Mouse (Mus musculus) cerebellum, adult 2 months (tissue): Measurements from ENCODE around the gene Rhbdl2. TPM values are rescaled to one million over a fixed set of nuclear protein-coding genes. Genes with fewer than 3 reads are reported as not detected.

ENCODE experiments used
- DNase-seq, 2 experiments: peaks; one replicate each; pipeline ENCODE4 v3.0.0; 2021
- H3K27ac ChIP-seq: fragments of 200-500 bp; 2 replicates; pipeline ENCODE4 v1.5.1; 2012; ENCODE audit warnings: low read length, control low read depth, inconsistent platforms; ENCODE audit not compliant: insufficient read depth
- H3K27me3 ChIP-seq: fragments of 200-500 bp; 2 replicates; pipeline ENCODE4 v1.6.1; 2012; ENCODE audit warnings: inconsistent platforms, mild to moderate bottlenecking, low read length, moderate library complexity; ENCODE audit not compliant: control insufficient read depth, insufficient read depth
- H3K4me1 ChIP-seq: fragments of 200-500 bp; 2 replicates; pipeline ENCODE4 v1.6.1; 2011; ENCODE audit warnings: low read length; ENCODE audit not compliant: control insufficient read depth, insufficient read depth
- H3K4me3 ChIP-seq: fragments of 200-500 bp; replicated peaks from 2 replicates; pipeline ENCODE3; 2011; ENCODE audit warnings: mild to moderate bottlenecking, low read depth, low read length, control low read depth; ENCODE audit not compliant: insufficient read depth
- CTCF ChIP-seq: fragments of 200-500 bp; IDR thresholded peaks from 2 replicates; pipeline ENCODE4 v1.5.1; 2011; ENCODE audit warnings: low read depth, mild to moderate bottlenecking, control low read depth, low read length, moderate library complexity, borderline replicate concordance; ENCODE audit not compliant: insufficient read depth
- POLR2A ChIP-seq: fragments of 200-500 bp; IDR thresholded peaks from 2 replicates; pipeline ENCODE4 v1.6.1; 2011; ENCODE audit warnings: low read length, control low read depth, borderline replicate concordance; ENCODE audit not compliant: insufficient read depth
- WGBS: fragments of 180-500 bp; shearing (Covaris S2); methylation state at CpG from one replicate; pipeline ENCODE4 v1.1.7; 2018; 5-methylcytosine and 5-hydroxymethylcytosine counted together
- polyA plus RNA-seq: library from polyadenylated mRNA; depleted of rRNA; stranded (reverse); fragments of >200 nt; gene quantifications from 2 replicates; pipeline ENCODE4 v1.2.3, GENCODE M21; 2012

The Rhbdl2 gene
- polyA plus RNA-seq, 1 experiment, result 1.8 TPM

DNA sequence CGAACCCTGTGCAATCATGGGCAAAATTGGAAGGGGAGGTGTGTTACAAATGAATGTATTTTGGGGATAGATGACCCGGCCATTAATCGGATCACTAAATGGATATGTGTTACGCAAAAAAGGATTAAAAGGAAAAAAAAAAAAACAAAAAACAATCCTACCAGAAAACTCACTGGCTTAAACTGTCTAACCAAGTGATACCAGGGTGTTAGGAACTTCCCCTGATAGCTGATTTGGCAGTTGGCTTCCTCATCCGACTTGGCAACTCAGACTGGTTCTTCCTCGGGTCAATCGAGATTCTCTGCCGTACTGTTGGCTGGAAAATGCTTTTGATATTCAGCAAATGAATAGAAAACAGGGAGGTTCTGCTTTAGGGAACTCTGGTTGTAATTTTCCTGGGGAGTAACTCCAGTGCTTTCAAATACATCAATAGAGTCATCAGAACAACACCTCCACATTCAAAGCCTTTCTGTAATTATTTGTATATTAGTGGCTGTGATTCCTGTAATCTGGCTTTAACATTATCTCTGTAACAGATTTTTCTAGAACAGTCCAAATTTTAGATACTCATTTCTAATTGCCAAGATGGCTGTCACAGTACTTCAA is 36.9 kb upstream of the Rhbdl2 start:
- under 1% methylated on average over 8 of the region's 8 CpGs for WGBS
- peak; percentile 34 to 61 for DNase-seq
- TF ChIP-seq CTCF, result no peak
- no peak for TF ChIP-seq POLR2A
- no peaks in the 10 kb centered on the region; the same call in 1 of the 2 replicates for H3K4me1 ChIP-seq
- H3K27me3 ChIP-seq, result no peaks in the 10 kb centered on the region
- H3K4me3 ChIP-seq, result peak overlapping the region; percentile 85
- H3K27ac ChIP-seq, result peak overlapping the region; percentile 5; the same call in 1 of the 2 replicates

- Histone ChIP-seq H3K4me1 (no peaks in the 10 kb centered on the region), H3K27me3 (no peaks in the 10 kb centered on the region), H3K27ac (no peak overlapping the region), H3K4me3 (no peak overlapping the region)
- TF ChIP-seq POLR2A (no peak), CTCF (peak; percentile 34; the same call in 1 of the 2 replicates)
- DNase-seq, result peak in 1 of 2 experiments; percentile 15
- 52% methylated on average over 4 of the region's 4 CpGs for WGBS
These were observed 29.4 kb upstream of the Rhbdl2 start for GRCm38 (mm10) chr4:123758306-123758705.

DNA sequence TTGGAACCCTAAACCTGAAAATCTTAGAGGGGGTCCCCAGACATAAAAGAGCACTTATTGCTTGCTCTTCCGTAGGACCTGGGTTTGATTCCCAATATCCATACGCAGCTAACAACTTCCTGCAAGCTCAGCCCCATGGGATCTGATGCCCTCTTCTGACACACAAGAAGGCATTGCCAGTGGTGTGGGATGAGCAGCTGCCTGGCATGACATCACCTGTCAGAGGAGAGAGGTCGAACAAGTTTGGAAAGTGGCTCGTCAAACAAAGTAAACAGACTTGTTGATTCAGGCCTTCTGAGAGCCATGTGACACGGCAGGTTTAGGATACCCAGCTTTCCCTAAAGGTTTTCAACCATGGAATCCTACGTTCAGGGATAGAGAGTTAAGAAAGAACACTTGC is 22.6 kb upstream of the Rhbdl2 start:
- Histone ChIP-seq H3K4me3 (no peak overlapping the region), H3K27ac (no peak overlapping the region), H3K4me1 (no peaks in the 10 kb centered on the region), H3K27me3 (no peaks in the 10 kb centered on the region)
- WGBS, result 80% methylated on average over 6 of the region's 6 CpGs
- no peak for DNase-seq
- TF ChIP-seq CTCF (no peak), POLR2A (no peak)

- Histone ChIP-seq H3K4me3 (no peak overlapping the region), H3K27me3 (no peaks in the 10 kb centered on the region), H3K4me1 (no peaks in the 10 kb centered on the region), H3K27ac (no peak overlapping the region)
- WGBS, result 78% methylated on average over 3 of the region's 3 CpGs
- TF ChIP-seq CTCF (no peak), POLR2A (no peak)
- no peak for DNase-seq
These were observed 19.9 kb upstream of the Rhbdl2 start for GRCm38 (mm10) chr4:123767807-123768206.

GRCm38 (mm10) chr4:123768234-123768633 is 19.4 kb upstream of the Rhbdl2 start:
- Histone ChIP-seq H3K4me3 (no peak overlapping the region), H3K4me1 (no peaks in the 10 kb centered on the region), H3K27ac (no peak overlapping the region), H3K27me3 (no peaks in the 10 kb centered on the region)
- 73% methylated on average over 4 of the region's 4 CpGs for WGBS
- TF ChIP-seq POLR2A (no peak), CTCF (no peak)
- no peak for DNase-seq

DNA sequence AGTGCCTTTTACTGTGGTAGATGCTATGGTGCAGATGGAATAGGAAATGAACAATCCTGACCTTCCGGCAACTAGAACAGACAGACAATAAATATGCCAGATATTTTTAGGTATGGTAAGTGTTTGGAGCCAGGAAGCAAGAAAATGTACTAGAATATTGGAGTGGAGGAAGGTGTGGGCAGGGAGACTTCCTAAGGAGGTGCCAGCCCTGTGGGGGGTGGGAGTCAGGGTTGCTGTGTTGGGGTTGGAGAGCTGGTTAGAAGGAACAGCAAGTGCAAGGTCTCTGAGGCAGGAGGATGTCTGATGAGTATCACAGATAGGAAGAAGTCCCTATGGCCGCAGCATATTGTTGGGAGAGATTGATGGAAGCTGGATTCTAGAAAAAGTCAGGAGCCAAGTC is 5.0 kb downstream of the Rhbdl2 start:
- no peak for TF ChIP-seq POLR2A
- TF ChIP-seq CTCF, result no peak
- H3K27ac ChIP-seq, result no peak overlapping the region
- no peak for DNase-seq
- H3K4me1 ChIP-seq, result no peaks in the 10 kb centered on the region
- 92% methylated on average over 2 of the region's 2 CpGs for WGBS
- H3K4me3 ChIP-seq, result no peak overlapping the region
- H3K27me3 ChIP-seq, result no peaks in the 10 kb centered on the region

- no peaks in the 10 kb centered on the region for H3K4me1 ChIP-seq
- H3K4me3 ChIP-seq, result no peak overlapping the region
These were observed 5.5 kb downstream of the Rhbdl2 start for GRCm38 (mm10) chr4:123793136-123793535.

DNA sequence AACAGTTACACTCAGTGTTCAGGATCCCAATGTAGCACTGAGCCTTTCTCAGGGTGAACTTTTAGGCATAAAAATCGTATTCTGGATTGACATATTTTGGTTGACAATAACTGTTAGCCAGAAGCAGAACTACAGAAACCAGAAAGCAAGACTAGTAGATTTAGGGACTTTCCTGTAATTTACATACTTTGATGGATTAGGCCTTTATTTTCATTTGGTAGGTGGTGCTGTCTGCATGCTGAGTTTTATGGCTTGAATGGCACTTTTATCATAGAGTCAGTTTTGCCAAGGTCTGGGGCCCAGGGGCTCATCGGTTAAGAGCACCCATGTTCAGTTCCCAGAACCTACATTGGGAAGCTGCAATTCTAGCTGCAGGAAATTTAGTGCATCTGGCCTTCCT is 7.4 kb downstream of the Rhbdl2 start:
- Histone ChIP-seq H3K27me3 (no peaks in the 10 kb centered on the region), H3K4me1 (no peaks in the 10 kb centered on the region), H3K4me3 (no peak overlapping the region), H3K27ac (no peak overlapping the region)
- no peak for TF ChIP-seq POLR2A
- no peak for TF ChIP-seq CTCF
- no peak for DNase-seq
- WGBS, result 73% methylated on average over 2 of the region's 2 CpGs

More at GRCm38 (mm10) chr4:123793136-123793535, 5.5 kb downstream of the Rhbdl2 start:
- TF ChIP-seq POLR2A, result no peak
- no peak for TF ChIP-seq CTCF
- Histone ChIP-seq H3K27ac (no peak overlapping the region), H3K27me3 (no peaks in the 10 kb centered on the region)
- WGBS, result 91% methylated on average over 6 of the region's 6 CpGs
- DNase-seq, result no peak
